Mouse (Mus musculus) forebrain, embryonic 12.5 days (tissue): Measurements from ENCODE around the gene Endod1. TPM values are rescaled to one million over a fixed set of nuclear protein-coding genes. Genes with fewer than 3 reads are reported as not detected.
A peak's percentile ranks its signal among the peaks of the same experiment; 100 is the strongest.

Experiments
- ATAC-seq: fragments of 200-750 bp; cut with Nextera tagmentation; 2 replicates; pipeline ENCODE4 v1.8.0; 2017; ENCODE audit warnings: moderate TSS enrichment; ENCODE audit not compliant: low FRiP score
- H3K27ac ChIP-seq: fragments of 300-500 bp; sonication (generic); 2 replicates; pipeline ENCODE4 v1.5.1; 2016; ENCODE audit warnings: mild to moderate bottlenecking
- H3K27me3 ChIP-seq: fragments of 300-500 bp; sonication (generic); 2 replicates; pipeline ENCODE4 v1.6.1; 2016; ENCODE audit warnings: mild to moderate bottlenecking
- H3K36me3 ChIP-seq: fragments of 300-500 bp; sonication (generic); replicated peaks from 2 replicates; pipeline ENCODE4 v1.6.1; 2016; ENCODE audit warnings: mild to moderate bottlenecking
- H3K4me1 ChIP-seq: fragments of 300-500 bp; sonication (generic); 2 replicates; pipeline ENCODE4 v1.6.1; 2016
- H3K4me2 ChIP-seq: fragments of 300-500 bp; sonication (generic); 2 replicates; pipeline ENCODE4 v1.6.1; 2016; ENCODE audit warnings: mild to moderate bottlenecking, moderate library complexity
- H3K4me3 ChIP-seq: fragments of 300-500 bp; sonication (generic); replicated peaks from 2 replicates; pipeline ENCODE4 v1.5.1; 2016; ENCODE audit warnings: mild to moderate bottlenecking
- H3K9ac ChIP-seq: fragments of 300-500 bp; sonication (generic); 2 replicates; pipeline ENCODE4 v1.6.1; 2016; ENCODE audit warnings: mild to moderate bottlenecking
- H3K9me3 ChIP-seq: fragments of 300-500 bp; sonication (generic); 2 replicates; pipeline ENCODE4 v1.6.1; 2016
- WGBS: fragments of 180-500 bp; shearing (Covaris S2); methylation state at CpG from one replicate; pipeline ENCODE4 v1.1.7; 2016; 5-methylcytosine and 5-hydroxymethylcytosine counted together
- polyA plus RNA-seq: library from polyadenylated mRNA; unstranded; fragments of >200 nt; fragmentation: Nextera tagmentation; extraction: Ambion mirVana; gene quantifications from 2 replicates; pipeline ENCODE4 v1.2.1, GENCODE M21; 2016

The Endod1 gene
- polyA plus RNA-seq, 1 experiment from 2014 or later: 6.9 TPM

- no peaks in the 10 kb centered on the region for H3K36me3 ChIP-seq
- H3K9me3 ChIP-seq: no peaks in the 10 kb centered on the region
- no peak overlapping the region for H3K4me2 ChIP-seq
- H3K27ac ChIP-seq: no peak overlapping the region
- H3K27me3 ChIP-seq: no peaks in the 10 kb centered on the region
- no peak overlapping the region for H3K9ac ChIP-seq
- no peak for ATAC-seq
- no peaks in the 10 kb centered on the region for H3K4me1 ChIP-seq
- no peak overlapping the region for H3K4me3 ChIP-seq
- WGBS: 91% methylated on average over 3 of the region's 3 CpGs
These were observed 10.6 kb upstream of the Endod1 start for GRCm38 (mm10) chr9:14391841-14392318.

GRCm38 (mm10) chr9:14391286-14391685 is 10.0 kb upstream of the Endod1 start:
- no peaks in the 10 kb centered on the region for H3K4me1 ChIP-seq
- no peak overlapping the region for H3K27ac ChIP-seq
- no peaks in the 10 kb centered on the region for H3K36me3 ChIP-seq
- WGBS: 86% methylated on average over 9 of the region's 9 CpGs
- H3K9ac ChIP-seq: no peak overlapping the region
- no peak overlapping the region for H3K4me3 ChIP-seq
- H3K9me3 ChIP-seq: no peaks in the 10 kb centered on the region
- ATAC-seq: no peak
- no peaks in the 10 kb centered on the region for H3K27me3 ChIP-seq
- H3K4me2 ChIP-seq: no peak overlapping the region

- no peak overlapping the region for H3K4me2 ChIP-seq
- no peaks in the 10 kb centered on the region for H3K9me3 ChIP-seq
- H3K27me3 ChIP-seq: no peaks in the 10 kb centered on the region
- no peaks in the 10 kb centered on the region for H3K4me1 ChIP-seq
- no peak overlapping the region for H3K4me3 ChIP-seq
- H3K36me3 ChIP-seq: no peaks in the 10 kb centered on the region
- H3K27ac ChIP-seq: no peak overlapping the region
- no peak overlapping the region for H3K9ac ChIP-seq
- 90% methylated on average over 1 of the region's 1 CpGs for WGBS
- ATAC-seq: no peak
These were observed 9.0 kb upstream of the Endod1 start for GRCm38 (mm10) chr9:14390278-14390677.

GRCm38 (mm10) chr9:14389050-14389621 is 7.8 kb upstream of the Endod1 start:
- 65% methylated on average over 4 of the region's 4 CpGs for WGBS
- Histone ChIP-seq H3K9me3 (no peaks in the 10 kb centered on the region), H3K27ac (no peak overlapping the region; the same call in 1 of the 2 replicates), H3K27me3 (no peaks in the 10 kb centered on the region), H3K9ac (no peak overlapping the region), H3K4me1 (no peaks in the 10 kb centered on the region), H3K36me3 (no peaks in the 10 kb centered on the region), H3K4me2 (no peak overlapping the region), H3K4me3 (no peak overlapping the region)
- ATAC-seq: no peak

- H3K9ac ChIP-seq: no peak overlapping the region
- no peak for ATAC-seq
- H3K9me3 ChIP-seq: no peaks in the 10 kb centered on the region
- no peaks in the 10 kb centered on the region for H3K27me3 ChIP-seq
- H3K27ac ChIP-seq: no peak overlapping the region
- H3K4me1 ChIP-seq: no peaks in the 10 kb centered on the region
- H3K36me3 ChIP-seq: no peaks in the 10 kb centered on the region
- 100% methylated on average over 1 of the region's 1 CpGs for WGBS
- no peak overlapping the region for H3K4me2 ChIP-seq
- no peak overlapping the region for H3K4me3 ChIP-seq
These were observed 6.7 kb upstream of the Endod1 start for GRCm38 (mm10) chr9:14388001-14388400.

GRCm38 (mm10) chr9:14386831-14387230 is 5.5 kb upstream of the Endod1 start:
- WGBS: 80% methylated on average over 9 of the region's 9 CpGs
- Histone ChIP-seq H3K9me3 (no peaks in the 10 kb centered on the region), H3K27ac (no peak overlapping the region), H3K4me1 (peaks cover 3% of the 10 kb centered on the region), H3K4me3 (no peak overlapping the region), H3K27me3 (no peaks in the 10 kb centered on the region), H3K36me3 (no peaks in the 10 kb centered on the region), H3K4me2 (no peak overlapping the region), H3K9ac (no peak overlapping the region)
- no peak for ATAC-seq

- H3K9me3 ChIP-seq: no peaks in the 10 kb centered on the region
- peaks cover 8% of the 10 kb centered on the region for H3K4me1 ChIP-seq
- H3K4me3 ChIP-seq: no peak overlapping the region
- H3K36me3 ChIP-seq: no peaks in the 10 kb centered on the region
- no peak for ATAC-seq
- H3K9ac ChIP-seq: no peak overlapping the region
- no peak overlapping the region for H3K27ac ChIP-seq
- 89% methylated on average over 8 of the region's 8 CpGs for WGBS
- H3K27me3 ChIP-seq: no peaks in the 10 kb centered on the region
- no peak overlapping the region for H3K4me2 ChIP-seq
These were observed 4.4 kb upstream of the Endod1 start for GRCm38 (mm10) chr9:14385665-14386064.

- H3K4me2 ChIP-seq: no peak overlapping the region
- peaks cover 10% of the 10 kb centered on the region for H3K27me3 ChIP-seq
- ATAC-seq: no peak
- 88% methylated on average over 4 of the region's 4 CpGs for WGBS
- no peak overlapping the region for H3K9ac ChIP-seq
- no peaks in the 10 kb centered on the region for H3K36me3 ChIP-seq
- H3K9me3 ChIP-seq: no peaks in the 10 kb centered on the region
- H3K4me1 ChIP-seq: peaks cover 15% of the 10 kb centered on the region
- no peak overlapping the region for H3K27ac ChIP-seq
- H3K4me3 ChIP-seq: no peak overlapping the region
These were observed 2.0 kb upstream of the Endod1 start for GRCm38 (mm10) chr9:14383186-14383920.

GRCm38 (mm10) chr9:14382256-14382791 is 1.0 kb upstream of the Endod1 start:
- Histone ChIP-seq H3K27me3 (peaks cover 10% of the 10 kb centered on the region), H3K27ac (no peak overlapping the region), H3K9ac (no peak overlapping the region), H3K4me1 (peaks cover 15% of the 10 kb centered on the region), H3K4me2 (no peak overlapping the region), H3K36me3 (no peaks in the 10 kb centered on the region), H3K9me3 (no peaks in the 10 kb centered on the region), H3K4me3 (no peak overlapping the region)
- ATAC-seq: no peak
- 75% methylated on average over 5 of the region's 5 CpGs for WGBS

GRCm38 (mm10) chr9:14380386-14381285 is 671 bp downstream of the Endod1 start:
- H3K27ac ChIP-seq: peak overlapping the region; percentile 65
- peaks cover 15% of the 10 kb centered on the region for H3K4me1 ChIP-seq
- no peaks in the 10 kb centered on the region for H3K36me3 ChIP-seq
- ATAC-seq: peak; percentile 94
- peak overlapping the region; percentile 61 for H3K4me3 ChIP-seq
- no peaks in the 10 kb centered on the region for H3K9me3 ChIP-seq
- WGBS: under 1% methylated on average over 76 of the region's 76 CpGs
- peak overlapping the region; percentile 94 for H3K4me2 ChIP-seq
- H3K27me3 ChIP-seq: peaks cover 10% of the 10 kb centered on the region
- peak overlapping the region; percentile 64 for H3K9ac ChIP-seq

- H3K4me2 ChIP-seq: peak overlapping the region; percentile 94
- peaks cover 10% of the 10 kb centered on the region for H3K27me3 ChIP-seq
- H3K36me3 ChIP-seq: no peaks in the 10 kb centered on the region
- ATAC-seq: no peak
- H3K4me3 ChIP-seq: peak overlapping the region; percentile 61
- H3K9me3 ChIP-seq: no peaks in the 10 kb centered on the region
- H3K9ac ChIP-seq: peak overlapping the region; percentile 64
- H3K27ac ChIP-seq: no peak overlapping the region
- WGBS: 22% methylated on average over 8 of the region's 8 CpGs
- peaks cover 15% of the 10 kb centered on the region for H3K4me1 ChIP-seq
These were observed 1.4 kb downstream of the Endod1 start for GRCm38 (mm10) chr9:14379769-14380385.

- peaks cover 10% of the 10 kb centered on the region for H3K27me3 ChIP-seq
- H3K4me2 ChIP-seq: no peak overlapping the region
- H3K9me3 ChIP-seq: no peaks in the 10 kb centered on the region
- no peak overlapping the region for H3K4me3 ChIP-seq
- no peaks in the 10 kb centered on the region for H3K36me3 ChIP-seq
- no peak for ATAC-seq
- peaks cover 15% of the 10 kb centered on the region for H3K4me1 ChIP-seq
- 92% methylated on average over 2 of the region's 2 CpGs for WGBS
- no peak overlapping the region for H3K9ac ChIP-seq
- no peak overlapping the region for H3K27ac ChIP-seq
These were observed 3.2 kb downstream of the Endod1 start for GRCm38 (mm10) chr9:14378151-14378550.
